Mouse (Mus musculus): ENCODE results near the gene Cpb1. TPM values are rescaled to one million over a fixed set of nuclear protein-coding genes. Genes with fewer than 3 reads are reported as not detected.

Gene Cpb1
- under 1 TPM in 1 of 2 experiments, not detected in 1; 0.24 TPM for total RNA-seq (2021)
- long read RNA-seq, experiment 1: 0 reads
- long read RNA-seq, experiment 2: 0 reads

DNA sequence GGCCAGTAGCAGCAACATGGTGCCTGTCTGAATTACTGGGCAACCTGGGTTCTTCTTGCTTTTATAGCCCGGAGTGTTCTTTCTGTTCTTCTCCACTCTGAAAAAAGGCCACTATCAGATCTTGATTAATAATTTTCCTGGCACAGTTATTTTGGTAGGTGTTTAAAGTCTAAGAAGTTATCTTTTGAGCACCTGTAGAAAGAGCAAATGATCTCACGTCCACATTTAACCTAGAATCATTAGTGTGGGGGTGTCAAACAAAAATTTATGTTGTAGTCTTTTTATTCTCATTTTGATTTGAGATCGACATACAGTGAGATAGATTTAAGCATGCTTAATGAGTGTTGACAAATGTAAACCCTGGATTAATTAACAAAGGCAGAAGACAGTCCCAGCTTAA is at the start of gene Cpb1:
Cpb1 (minus strand) TSS at position 101 of the 400 bp plus-strand sequence.
- DNase-seq: no peak

- DNase-seq: no peak
Measured at GRCm38 (mm10) chr3:20317233-20317632, 41.7 kb upstream of the Cpb1 start.

DNA sequence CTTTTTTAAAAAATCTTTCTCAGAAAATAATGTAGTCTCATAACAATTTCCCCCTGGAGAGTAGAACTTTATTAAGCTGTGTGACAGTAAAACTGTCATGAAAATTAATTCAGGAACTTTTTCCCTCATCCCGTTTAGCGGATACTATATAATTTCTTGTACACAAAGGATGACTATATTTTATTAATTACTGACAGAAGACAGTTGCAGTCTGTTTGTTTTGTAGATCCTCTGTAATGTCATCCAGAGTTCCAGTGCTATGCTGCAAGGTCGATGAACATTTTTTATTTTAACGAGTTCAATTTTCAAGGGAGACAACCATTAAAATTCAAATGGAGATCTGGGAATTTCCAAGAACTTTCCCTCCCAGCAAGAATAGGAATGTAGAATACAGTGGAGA is 33.6 kb upstream of the Cpb1 start:
- DNase-seq: no peak

GRCm38 (mm10) chr3:20307256-20307655 is 31.7 kb upstream of the Cpb1 start:
- DNase-seq: no peak

DNA sequence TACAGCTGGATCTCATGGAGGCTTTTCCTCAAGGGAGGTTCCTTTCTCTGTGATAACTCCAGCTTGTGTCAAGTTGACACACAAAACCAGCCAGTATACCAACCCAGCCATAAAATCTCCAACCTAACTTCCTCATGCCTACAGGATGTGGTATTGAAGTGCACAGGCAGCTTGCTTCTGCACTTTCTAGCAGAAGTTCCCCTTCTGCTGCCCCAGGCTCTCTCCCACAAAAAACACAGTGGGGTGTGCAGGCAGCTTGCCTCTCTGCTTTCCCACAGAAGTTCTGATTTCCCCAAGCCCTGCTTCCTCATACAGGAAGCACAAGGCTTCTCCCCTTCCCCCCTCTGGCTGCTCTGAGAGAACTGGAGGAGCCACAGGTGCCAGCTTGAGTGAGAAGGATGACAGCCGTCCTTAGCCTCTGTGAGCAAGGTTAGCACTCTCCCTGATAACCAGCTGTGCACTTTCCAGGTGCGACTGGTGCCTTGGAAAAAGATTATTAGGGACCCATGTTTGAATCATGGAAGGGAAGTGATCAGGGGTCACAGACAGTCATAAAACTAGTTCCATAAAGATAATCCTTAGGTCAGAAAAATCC is 29.3 kb upstream of the Cpb1 start:
- peak; percentile 12 for DNase-seq

DNA sequence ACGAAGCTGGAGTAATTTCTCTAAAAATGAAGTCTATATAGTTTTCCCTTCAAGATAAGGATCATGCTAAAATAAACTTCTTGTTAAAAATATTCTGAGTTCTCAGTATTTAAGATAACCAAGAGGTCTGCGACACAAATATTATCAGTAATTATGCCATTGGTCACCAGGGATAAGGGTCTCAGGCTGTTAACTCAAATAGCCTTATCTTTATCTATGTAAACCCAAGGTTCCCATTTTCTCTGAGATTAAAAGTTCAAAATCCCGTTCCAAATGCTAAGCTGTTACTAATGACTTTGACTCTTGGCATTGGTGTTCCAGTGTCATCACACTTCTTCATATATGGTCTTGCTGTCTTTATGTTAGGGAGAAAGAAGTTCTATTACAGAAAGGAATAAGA is 20.0 kb upstream of the Cpb1 start:
- DNase-seq: no peak

DNA sequence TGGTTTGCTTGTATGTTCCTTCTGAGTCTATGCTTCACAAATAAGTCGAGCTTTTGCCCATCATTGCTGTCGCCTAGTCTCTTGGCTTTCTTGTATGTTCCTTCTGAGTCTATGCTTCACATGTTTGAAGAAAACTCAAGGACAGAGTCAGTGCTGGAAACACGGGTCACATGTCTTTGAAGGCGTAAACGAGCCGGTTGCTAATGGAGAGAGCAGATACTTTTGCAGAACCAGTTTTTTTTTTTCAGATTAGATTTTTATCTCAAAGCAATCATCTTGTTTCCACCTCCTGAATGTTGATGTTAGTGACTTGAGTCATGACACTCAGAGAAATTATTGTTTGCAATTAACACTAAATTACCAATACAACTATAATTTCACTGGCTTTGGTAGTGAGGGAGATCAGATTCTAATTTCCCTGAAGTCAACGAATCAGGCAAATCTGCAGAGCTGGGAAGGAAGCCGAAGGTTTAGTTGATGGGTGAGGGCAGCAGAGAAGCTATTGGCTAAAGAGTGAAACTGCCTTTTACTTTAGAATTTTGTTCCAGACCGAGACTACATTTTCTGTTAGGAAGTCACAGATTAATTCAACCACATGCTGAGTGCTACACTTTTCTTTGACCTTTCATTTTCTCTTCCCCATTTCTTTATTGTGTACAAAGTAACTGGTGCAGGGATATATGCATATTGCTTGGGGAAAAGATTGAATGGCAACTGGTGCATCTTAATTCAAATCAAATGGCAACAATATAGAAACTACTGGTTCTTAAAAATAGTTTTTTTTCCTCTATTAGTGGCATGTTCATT is 19.2 kb upstream of the Cpb1 start:
- DNase-seq: no peak

- no peak for DNase-seq
Measured at GRCm38 (mm10) chr3:20291370-20291769, 15.8 kb upstream of the Cpb1 start.

DNA sequence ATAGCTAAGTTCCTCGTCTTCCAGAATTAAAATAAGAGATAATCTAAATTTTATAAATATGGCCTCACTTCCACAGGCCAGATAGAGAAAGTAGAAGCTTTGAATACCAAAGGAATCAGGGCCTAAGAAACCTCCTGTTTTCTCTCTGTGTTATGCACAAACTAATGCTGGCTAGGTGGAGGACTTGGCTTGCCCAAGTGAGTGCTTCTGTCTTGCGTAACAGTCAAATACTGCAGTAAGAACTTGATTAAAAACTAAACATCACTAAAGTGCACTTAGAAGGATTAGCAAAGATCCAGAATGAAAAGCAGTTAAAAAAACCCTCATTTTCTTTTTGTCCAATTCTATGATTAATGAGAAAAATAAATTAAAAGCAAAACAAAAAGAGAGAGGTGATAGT is 13.2 kb upstream of the Cpb1 start:
- no peak for DNase-seq

DNA sequence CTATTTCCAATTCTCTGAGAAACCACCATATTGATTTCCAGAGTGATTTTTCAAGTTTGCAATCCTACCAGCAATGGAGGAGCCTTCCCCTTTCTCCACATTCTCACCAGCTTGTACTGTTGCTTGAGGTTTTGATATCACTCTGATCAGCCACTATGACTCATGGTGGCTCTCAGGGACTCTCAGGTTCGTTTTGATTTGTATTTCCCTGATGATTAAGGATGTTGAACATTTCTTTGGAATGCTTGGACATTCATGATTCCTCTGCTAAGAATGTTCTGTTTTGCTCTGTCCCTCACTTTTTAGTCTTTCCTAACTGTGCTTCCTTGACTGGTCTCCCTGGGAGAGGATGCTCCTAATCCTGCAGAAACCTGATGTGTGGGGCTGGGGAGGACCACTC is 6.3 kb upstream of the Cpb1 start:
- DNase-seq: no peak

DNA sequence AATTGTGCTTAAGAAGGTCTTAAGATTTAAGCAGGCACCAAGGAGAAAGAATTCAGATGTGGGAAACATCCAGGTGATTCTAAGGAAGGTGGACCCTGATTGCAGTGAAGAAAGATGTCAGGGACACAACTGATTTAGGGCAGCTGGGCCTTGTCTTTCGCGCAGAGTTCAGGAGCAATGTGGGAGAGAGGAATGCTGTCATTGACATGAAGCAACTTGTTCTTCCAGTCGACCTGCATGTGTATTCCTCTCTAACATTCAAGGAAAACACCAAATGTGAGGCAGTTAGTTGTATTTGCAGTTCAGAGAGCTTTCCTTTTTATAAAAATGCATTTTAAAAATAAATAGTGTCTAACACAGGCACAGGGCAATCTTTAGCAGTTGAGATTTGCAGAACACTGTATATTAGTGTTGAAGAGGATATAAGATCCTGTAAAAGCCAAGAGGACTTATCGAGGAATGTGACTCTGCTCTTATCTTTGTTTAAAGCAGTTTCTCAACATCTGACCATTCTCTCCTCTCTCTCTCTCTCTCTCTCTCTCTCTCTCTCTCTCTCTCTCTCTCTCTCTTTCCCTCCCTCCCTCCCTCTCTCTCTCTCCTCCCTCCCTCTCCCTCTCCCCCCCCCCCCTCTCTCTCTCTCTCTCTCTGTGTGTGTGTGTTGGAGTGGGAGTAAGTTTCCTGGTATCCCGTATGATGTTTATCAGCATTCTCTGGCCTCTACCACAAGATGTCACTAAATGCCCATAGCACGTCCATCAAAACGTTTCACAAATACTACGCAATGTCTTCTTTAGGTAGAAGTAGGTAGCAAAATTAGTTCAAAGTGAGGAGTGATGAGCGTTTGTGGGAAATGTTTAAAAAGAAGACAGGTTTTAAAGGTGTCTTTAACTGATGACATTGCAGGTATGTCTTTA is 20.7 kb downstream of the Cpb1 start:
- no peak for DNase-seq

GRCm38 (mm10) chr3:20243913-20244312 is 31.6 kb downstream of the Cpb1 start:
- DNase-seq: no peak

DNA sequence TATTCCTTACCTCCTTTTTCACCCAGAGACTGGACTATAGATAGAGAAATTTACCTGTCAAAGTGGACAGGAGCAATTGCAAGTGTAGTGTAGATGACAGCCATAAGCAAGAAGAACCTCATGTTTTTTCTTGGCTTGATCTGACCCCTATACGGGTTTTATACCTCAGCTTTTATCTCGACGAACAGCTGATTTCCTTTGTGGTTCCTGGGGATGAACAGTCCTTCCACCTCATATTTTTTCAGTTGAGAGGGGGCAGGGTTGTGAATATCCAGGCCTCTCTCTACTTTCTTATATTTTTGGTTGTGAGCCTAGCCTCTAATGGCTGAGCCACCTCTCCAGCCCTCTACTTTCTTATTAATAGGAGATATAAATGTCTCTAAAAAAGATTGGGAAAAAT is 33.5 kb downstream of the Cpb1 start, which contains the start of gene Cpa3:
Cpa3 (minus strand) TSS at position 132 of the 400 bp plus-strand sequence.
- no peak for DNase-seq

GRCm38 (mm10) chr3:20239741-20240140 is 35.8 kb downstream of the Cpb1 start:
- no peak for DNase-seq

DNA sequence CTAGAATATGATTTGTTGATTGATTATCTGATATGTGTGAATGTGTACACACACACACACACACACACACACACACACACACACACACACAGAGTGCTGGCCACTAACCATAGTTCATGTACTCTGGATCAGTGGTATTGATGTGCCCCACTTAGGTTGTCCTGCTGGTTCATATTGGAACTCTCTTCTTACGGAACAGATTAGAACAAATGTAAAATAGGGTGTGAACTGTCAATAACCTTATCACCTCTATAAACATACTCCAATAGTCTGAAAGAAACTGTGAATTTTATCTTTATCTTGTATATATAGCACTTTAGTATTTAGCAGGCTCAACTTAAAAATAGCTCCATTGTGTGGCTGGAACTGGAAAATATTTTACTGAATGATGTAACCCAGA is 38.6 kb downstream of the Cpb1 start:
- no peak for DNase-seq

GRCm38 (mm10) chr3:20229027-20229426 is 46.5 kb downstream of the Cpb1 start:
- no peak for DNase-seq

DNA sequence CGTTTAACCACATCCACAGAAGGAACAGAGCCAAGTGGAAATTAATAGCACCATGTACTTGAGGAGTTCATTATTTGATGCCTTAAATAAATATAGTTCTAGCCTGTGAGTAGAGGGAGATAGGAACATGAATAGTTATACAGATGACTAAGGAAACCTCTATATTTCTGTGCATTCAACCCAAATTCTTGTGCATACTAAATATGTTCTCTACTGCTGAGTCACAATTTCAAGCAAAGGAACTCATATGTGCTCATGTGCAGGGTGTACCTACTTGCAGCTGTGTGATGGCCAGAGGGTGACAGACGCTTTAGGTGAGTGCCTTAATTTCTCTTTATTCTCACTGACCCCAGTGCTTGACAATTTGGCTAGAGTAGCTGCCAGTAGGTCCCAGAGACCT is 50.1 kb downstream of the Cpb1 start:
- DNase-seq: no peak

- no peak for DNase-seq
Measured at GRCm38 (mm10) chr3:20222926-20223698, 52.4 kb downstream of the Cpb1 start.

DNA sequence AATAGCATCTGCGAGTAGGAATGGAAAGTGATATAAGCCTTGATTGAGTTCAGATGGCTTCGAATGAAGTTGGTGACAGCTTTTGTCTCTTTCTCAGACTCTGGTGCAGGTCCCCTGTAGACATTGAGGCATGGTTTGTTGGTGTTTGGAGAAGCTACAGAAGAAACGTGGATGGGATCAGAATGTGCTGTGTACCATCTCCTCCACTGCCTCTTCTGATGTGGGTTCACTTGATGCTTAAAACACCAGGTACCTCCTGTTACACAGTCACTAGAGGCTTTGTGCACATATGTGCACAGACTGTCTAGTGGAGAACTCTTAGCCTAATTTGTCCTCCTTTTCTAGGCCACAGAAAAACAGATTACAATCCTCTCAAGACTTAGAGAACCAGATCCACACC is 53.4 kb downstream of the Cpb1 start:
- DNase-seq: no peak

DNA sequence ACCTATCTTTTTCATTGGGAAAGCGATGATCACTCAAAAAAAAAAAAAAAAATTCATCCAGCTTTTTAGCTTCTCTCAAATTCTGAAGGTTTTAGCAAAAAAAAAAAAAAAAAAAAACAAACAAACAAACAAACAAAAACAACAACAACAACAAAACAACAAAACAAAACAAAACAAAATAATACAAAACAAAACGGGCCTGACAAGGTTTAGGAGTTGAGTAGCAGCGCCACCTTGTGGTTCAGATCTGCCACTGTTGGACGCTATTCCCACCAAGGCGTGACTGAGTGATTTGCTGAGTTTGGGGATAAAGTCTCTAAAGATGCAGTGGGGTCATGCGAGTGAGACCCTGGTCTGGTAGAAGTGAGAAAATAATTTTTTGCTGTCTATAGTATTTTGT is 76.7 kb downstream of the Cpb1 start:
- DNase-seq: no peak

All from gastrocnemius, postnatal 25 days (tissue).